Mouse (Mus musculus): Measurements from ENCODE around the gene Slc1a4. TPM values are rescaled to one million over a fixed set of nuclear protein-coding genes. Genes with fewer than 3 reads are reported as not detected.

The Slc1a4 gene
- polyA plus RNA-seq (2012; rRNA removed), result 0.85 and 1.1 TPM in 2 replicates

- DNase-seq (ENCODE audit: low read depth in 1 of 2, low spot score in 2 of 2), result peak; percentile 85 to 86
- peaks cover 4% of the 10 kb centered on the region; the same call in 1 of the 2 replicates for H3K4me1 ChIP-seq (ENCODE audit: control insufficient read depth, insufficient read depth, insufficient read length)
- H3K27ac ChIP-seq (ENCODE audit: insufficient read depth, low read length), result peak within 1 kb of the TSS; percentile 56
- WGBS, result under 1% methylated on average over 48 of the region's 48 CpGs
- H3K27me3 ChIP-seq (ENCODE audit: control insufficient read depth, insufficient read depth, low read length), result no peaks in the 10 kb centered on the region
- no peak for TF ChIP-seq POLR2A (IDR thresholded peaks at IDR 0.05; ENCODE audit: low read depth, low read length)
- peak; percentile 61; the same call in 1 of the 2 replicates for TF ChIP-seq CTCF (IDR thresholded peaks at IDR 0.05; ENCODE audit: extremely low read depth, insufficient read depth, insufficient read length, insufficient replicate concordance)
- H3K36me3 ChIP-seq (ENCODE audit: control insufficient read depth, insufficient read depth, low read length), result no peaks in the 10 kb centered on the region
- peak within 1 kb of the TSS; percentile 79 for H3K4me3 ChIP-seq (ENCODE audit: extremely low read depth, insufficient read depth, insufficient read length)
Observed at GRCm38 (mm10) chr11:20332561-20333514, at the start of gene Slc1a4. Gene Slc1a4 (minus strand): TSS chr11:20332713.

GRCm38 (mm10) chr11:20380106-20380505 lies 47.6 kb upstream of the Slc1a4 start:
- TF ChIP-seq POLR2A (IDR thresholded peaks at IDR 0.05; ENCODE audit: low read depth, low read length) (no peak), CTCF (IDR thresholded peaks at IDR 0.05; ENCODE audit: extremely low read depth, insufficient read depth, insufficient read length, insufficient replicate concordance) (no peak)

GRCm38 (mm10) chr11:20376642-20377041 lies 44.1 kb upstream of the Slc1a4 start:
- Histone ChIP-seq H3K27me3 (ENCODE audit: control insufficient read depth, insufficient read depth, low read length) (no peaks in the 10 kb centered on the region), H3K27ac (ENCODE audit: insufficient read depth, low read length) (no peak overlapping the region), H3K4me3 (ENCODE audit: extremely low read depth, insufficient read depth, insufficient read length) (no peak overlapping the region), H3K36me3 (ENCODE audit: control insufficient read depth, insufficient read depth, low read length) (no peaks in the 10 kb centered on the region), H3K4me1 (ENCODE audit: control insufficient read depth, insufficient read depth, insufficient read length) (no peaks in the 10 kb centered on the region)
- WGBS, result 89% methylated on average over 7 of the region's 7 CpGs
- no peak for DNase-seq (ENCODE audit: low read depth in 1 of 2, low spot score in 2 of 2)
- TF ChIP-seq POLR2A (IDR thresholded peaks at IDR 0.05; ENCODE audit: low read depth, low read length) (no peak), CTCF (IDR thresholded peaks at IDR 0.05; ENCODE audit: extremely low read depth, insufficient read depth, insufficient read length, insufficient replicate concordance) (no peak)

More at GRCm38 (mm10) chr11:20380106-20380505, 47.6 kb upstream of the Slc1a4 start:
- Histone ChIP-seq H3K4me1 (ENCODE audit: control insufficient read depth, insufficient read depth, insufficient read length) (no peaks in the 10 kb centered on the region), H3K27ac (ENCODE audit: insufficient read depth, low read length) (no peak overlapping the region), H3K36me3 (ENCODE audit: control insufficient read depth, insufficient read depth, low read length) (no peaks in the 10 kb centered on the region), H3K4me3 (ENCODE audit: extremely low read depth, insufficient read depth, insufficient read length) (no peak overlapping the region), H3K27me3 (ENCODE audit: control insufficient read depth, insufficient read depth, low read length) (no peaks in the 10 kb centered on the region)
- DNase-seq (ENCODE audit: low read depth in 1 of 2, low spot score in 2 of 2), result no peak
- WGBS, result 89% methylated on average over 4 of the region's 4 CpGs

- Histone ChIP-seq H3K27ac (ENCODE audit: insufficient read depth, low read length) (no peak overlapping the region), H3K27me3 (ENCODE audit: control insufficient read depth, insufficient read depth, low read length) (no peaks in the 10 kb centered on the region), H3K36me3 (ENCODE audit: control insufficient read depth, insufficient read depth, low read length) (no peaks in the 10 kb centered on the region), H3K4me3 (ENCODE audit: extremely low read depth, insufficient read depth, insufficient read length) (no peak overlapping the region), H3K4me1 (ENCODE audit: control insufficient read depth, insufficient read depth, insufficient read length) (no peaks in the 10 kb centered on the region)
- TF ChIP-seq POLR2A (IDR thresholded peaks at IDR 0.05; ENCODE audit: low read depth, low read length), result no peak
- no peak for TF ChIP-seq CTCF (IDR thresholded peaks at IDR 0.05; ENCODE audit: extremely low read depth, insufficient read depth, insufficient read length, insufficient replicate concordance)
- WGBS, result 73% methylated on average over 8 of the region's 8 CpGs
- no peak for DNase-seq (ENCODE audit: low read depth in 1 of 2, low spot score in 2 of 2)
Observed at GRCm38 (mm10) chr11:20372616-20373211, 40.2 kb upstream of the Slc1a4 start.

- no peak overlapping the region for H3K4me3 ChIP-seq (ENCODE audit: extremely low read depth, insufficient read depth, insufficient read length)
- no peak for TF ChIP-seq CTCF (IDR thresholded peaks at IDR 0.05; ENCODE audit: extremely low read depth, insufficient read depth, insufficient read length, insufficient replicate concordance)
- TF ChIP-seq POLR2A (IDR thresholded peaks at IDR 0.05; ENCODE audit: low read depth, low read length), result no peak
- H3K27me3 ChIP-seq (ENCODE audit: control insufficient read depth, insufficient read depth, low read length), result no peaks in the 10 kb centered on the region
- H3K27ac ChIP-seq (ENCODE audit: insufficient read depth, low read length), result no peak overlapping the region
- WGBS, result 84% methylated on average over 2 of the region's 2 CpGs
- H3K4me1 ChIP-seq (ENCODE audit: control insufficient read depth, insufficient read depth, insufficient read length), result no peaks in the 10 kb centered on the region
- no peaks in the 10 kb centered on the region for H3K36me3 ChIP-seq (ENCODE audit: control insufficient read depth, insufficient read depth, low read length)
- DNase-seq (ENCODE audit: low read depth in 1 of 2, low spot score in 2 of 2), result no peak
Observed at GRCm38 (mm10) chr11:20370486-20370885, 38.0 kb upstream of the Slc1a4 start.

- H3K4me3 ChIP-seq (ENCODE audit: extremely low read depth, insufficient read depth, insufficient read length), result no peak overlapping the region
- H3K36me3 ChIP-seq (ENCODE audit: control insufficient read depth, insufficient read depth, low read length), result no peaks in the 10 kb centered on the region
- H3K4me1 ChIP-seq (ENCODE audit: control insufficient read depth, insufficient read depth, insufficient read length), result no peaks in the 10 kb centered on the region
- DNase-seq (ENCODE audit: low read depth in 1 of 2, low spot score in 2 of 2), result no peak
- H3K27ac ChIP-seq (ENCODE audit: insufficient read depth, low read length), result no peak overlapping the region
- WGBS, result 84% methylated on average over 1 of the region's 1 CpGs
- H3K27me3 ChIP-seq (ENCODE audit: control insufficient read depth, insufficient read depth, low read length), result no peaks in the 10 kb centered on the region
- TF ChIP-seq POLR2A (IDR thresholded peaks at IDR 0.05; ENCODE audit: low read depth, low read length) (no peak), CTCF (IDR thresholded peaks at IDR 0.05; ENCODE audit: extremely low read depth, insufficient read depth, insufficient read length, insufficient replicate concordance) (no peak)
Observed at GRCm38 (mm10) chr11:20366456-20366855, 33.9 kb upstream of the Slc1a4 start.

Data from spleen, adult 2 months (tissue).